Mouse (Mus musculus): ENCODE data around the gene Ralgds.

- TF ChIP-seq POLR2A (IDR thresholded peaks at IDR 0.05; ENCODE audit: low read depth, low read length), result no peak
- TF ChIP-seq CTCF (IDR thresholded peaks at IDR 0.05; ENCODE audit: borderline replicate concordance, insufficient read depth, low read length), result no peak
Observed at GRCm38 (mm10) chr2:28546560-28546959, 33.6 kb downstream of the Ralgds start.
